Mouse (Mus musculus) cerebellum, adult 8-10 months (tissue): ENCODE results near the gene Cd209c.

Experiments
- DNase-seq: peaks from one replicate; pipeline ENCODE4 v3.0.0; 2022

Gene Cd209c

GRCm38 (mm10) chr8:3954646-3955045, at the start of gene Cd209c:
Gene Cd209c, minus strand, starts transcription at chr8:3954746.
- DNase-seq: no peak

GRCm38 (mm10) chr8:3994219-3994618, 39.7 kb upstream of the Cd209c start:
- DNase-seq: no peak

GRCm38 (mm10) chr8:3956037-3956436, 1.5 kb upstream of the Cd209c start:
- DNase-seq: no peak

- DNase-seq: no peak
Observed at GRCm38 (mm10) chr8:3940023-3940422, 14.5 kb downstream of the Cd209c start.

GRCm38 (mm10) chr8:3926744-3927143, 27.8 kb downstream of the Cd209c start, which contains the start of gene Cd209b:
Gene Cd209b, minus strand, starts transcription at chr8:3926844.
- no peak for DNase-seq
